Mouse (Mus musculus) limb, embryonic 13.5 days (tissue): ENCODE measurements at regions not wholly inside any gene's neighbourhood (a gene's known extent, or its start where the extent isn't known, plus 50 kb on each side); places are given as distances from the start of the nearest gene placed in this dataset.

Experiments
- ATAC-seq: fragments of 200-750 bp; cut with Nextera tagmentation; 2 replicates; pipeline ENCODE4 v1.8.0; 2017; ENCODE audit warnings: low read depth, moderate number of reproducible peaks, moderate TSS enrichment; ENCODE audit not compliant: low FRiP score
- H3K27ac ChIP-seq: fragments of 300-500 bp; sonication (generic); 2 replicates; pipeline ENCODE4 v1.5.1; 2015; ENCODE audit warnings: inconsistent platforms, mild to moderate bottlenecking, moderate library complexity
- H3K27me3 ChIP-seq: fragments of 300-500 bp; sonication (generic); 2 replicates; pipeline ENCODE4 v1.6.1; 2015; ENCODE audit warnings: mild to moderate bottlenecking, inconsistent platforms
- H3K36me3 ChIP-seq: fragments of 300-500 bp; sonication (generic); 2 replicates; pipeline ENCODE4 v1.6.1; 2015; ENCODE audit warnings: inconsistent platforms, mild to moderate bottlenecking, moderate library complexity
- H3K4me1 ChIP-seq: fragments of 300-500 bp; sonication (generic); 2 replicates; pipeline ENCODE4 v1.6.1; 2015; ENCODE audit warnings: inconsistent platforms
- H3K4me2 ChIP-seq: fragments of 300-500 bp; sonication (generic); replicated peaks from 2 replicates; pipeline ENCODE4 v1.6.1; 2015; ENCODE audit warnings: inconsistent platforms, mild to moderate bottlenecking, moderate library complexity
- H3K4me3 ChIP-seq: fragments of 300-500 bp; sonication (generic); 2 replicates; pipeline ENCODE4 v1.5.1; 2015; ENCODE audit warnings: moderate library complexity, mild to moderate bottlenecking, inconsistent platforms
- H3K9ac ChIP-seq: fragments of 300-500 bp; sonication (generic); 2 replicates; pipeline ENCODE4 v1.6.1; 2015; ENCODE audit warnings: mild to moderate bottlenecking, inconsistent platforms
- H3K9me3 ChIP-seq: fragments of 300-500 bp; sonication (generic); 2 replicates; pipeline ENCODE4 v1.6.1; 2016; ENCODE audit warnings: inconsistent platforms
- WGBS: fragments of 180-500 bp; shearing (Covaris S2); methylation state at CpG from one replicate; pipeline ENCODE4 v1.1.7; 2015; 5-methylcytosine and 5-hydroxymethylcytosine counted together

- WGBS, result 0% methylated on average over 2 of the region's 2 CpGs
- Histone ChIP-seq H3K4me2 (peak overlapping the region; percentile 27; the same call in 1 of the 2 replicates), H3K9ac (no peak overlapping the region), H3K9me3 (peaks cover 12% of the 10 kb centered on the region; the same call in 1 of the 2 replicates), H3K27me3 (no peaks in the 10 kb centered on the region), H3K4me1 (peaks cover 60% of the 10 kb centered on the region), H3K27ac (peak overlapping the region; percentile 88), H3K4me3 (no peak overlapping the region), H3K36me3 (no peaks in the 10 kb centered on the region)
- ATAC-seq, result peak; percentile 70
These were observed 69.5 kb downstream of the Ephb3 start for GRCm38 (mm10) chr16:21274012-21274528.

GRCm38 (mm10) chr16:21277789-21278342 is 73.3 kb downstream of the Ephb3 start:
- no peak overlapping the region for H3K27ac ChIP-seq
- H3K4me1 ChIP-seq, result peaks cover 55% of the 10 kb centered on the region
- H3K4me2 ChIP-seq, result no peak overlapping the region
- ATAC-seq, result no peak
- H3K27me3 ChIP-seq, result no peaks in the 10 kb centered on the region; the same call in 1 of the 2 replicates
- peaks cover 12% of the 10 kb centered on the region; the same call in 1 of the 2 replicates for H3K9me3 ChIP-seq
- 59% methylated on average over 11 of the region's 11 CpGs for WGBS
- no peak overlapping the region for H3K4me3 ChIP-seq
- no peaks in the 10 kb centered on the region for H3K36me3 ChIP-seq
- no peak overlapping the region for H3K9ac ChIP-seq

- H3K36me3 ChIP-seq, result no peaks in the 10 kb centered on the region
- H3K9ac ChIP-seq, result no peak overlapping the region
- H3K27ac ChIP-seq, result no peak overlapping the region
- H3K9me3 ChIP-seq, result peaks cover 12% of the 10 kb centered on the region; the same call in 1 of the 2 replicates
- no peak for ATAC-seq
- H3K4me1 ChIP-seq, result peaks cover 55% of the 10 kb centered on the region
- WGBS, result 95% methylated on average over 7 of the region's 7 CpGs
- H3K27me3 ChIP-seq, result no peaks in the 10 kb centered on the region; the same call in 1 of the 2 replicates
- H3K4me3 ChIP-seq, result no peak overlapping the region
- H3K4me2 ChIP-seq, result no peak overlapping the region
These were observed 73.8 kb downstream of the Ephb3 start for GRCm38 (mm10) chr16:21278387-21278786.

GRCm38 (mm10) chr16:21280200-21280627 is 75.7 kb downstream of the Ephb3 start:
- Histone ChIP-seq H3K4me3 (no peak overlapping the region), H3K27ac (no peak overlapping the region), H3K27me3 (no peaks in the 10 kb centered on the region; the same call in 1 of the 2 replicates), H3K9me3 (peaks cover 12% of the 10 kb centered on the region; the same call in 1 of the 2 replicates), H3K4me2 (no peak overlapping the region), H3K36me3 (no peaks in the 10 kb centered on the region), H3K4me1 (peaks cover 47% of the 10 kb centered on the region), H3K9ac (no peak overlapping the region)
- no peak for ATAC-seq
- WGBS, result 72% methylated on average over 4 of the region's 4 CpGs

GRCm38 (mm10) chr16:21281958-21282730 is 77.6 kb downstream of the Ephb3 start:
- Histone ChIP-seq H3K36me3 (no peaks in the 10 kb centered on the region), H3K4me3 (no peak overlapping the region), H3K4me2 (0 out of 2 replicates have a peak overlapping the region, but pooled peaks have one; percentile 16), H3K9me3 (0 out of 2 replicates have a peak, but pooled peaks cover 4% of the 10 kb centered on the region), H3K9ac (0 out of 2 replicates have a peak overlapping the region, but pooled peaks have one; percentile 25), H3K27ac (no peak overlapping the region), H3K27me3 (no peaks in the 10 kb centered on the region; the same call in 1 of the 2 replicates), H3K4me1 (peaks cover 65% of the 10 kb centered on the region)
- peak; percentile 24; the same call in 1 of the 2 replicates for ATAC-seq
- 6% methylated on average over 15 of the region's 20 CpGs for WGBS

GRCm38 (mm10) chr16:21286099-21286498 is 81.5 kb downstream of the Ephb3 start:
- Histone ChIP-seq H3K36me3 (no peaks in the 10 kb centered on the region), H3K9ac (no peak overlapping the region), H3K4me2 (no peak overlapping the region), H3K27me3 (no peaks in the 10 kb centered on the region), H3K9me3 (peaks cover 7% of the 10 kb centered on the region; the same call in 1 of the 2 replicates), H3K4me1 (peaks cover 69% of the 10 kb centered on the region), H3K4me3 (no peak overlapping the region), H3K27ac (no peak overlapping the region; the same call in 1 of the 2 replicates)
- WGBS, result 23% methylated on average over 4 of the region's 4 CpGs
- no peak; the same call in 1 of the 2 replicates for ATAC-seq

GRCm38 (mm10) chr16:21289528-21289927 is 85.0 kb downstream of the Ephb3 start:
- H3K27ac ChIP-seq, result no peak overlapping the region
- H3K9me3 ChIP-seq, result peaks cover 7% of the 10 kb centered on the region; the same call in 1 of the 2 replicates
- 89% methylated on average over 7 of the region's 7 CpGs for WGBS
- no peak for ATAC-seq
- no peaks in the 10 kb centered on the region for H3K27me3 ChIP-seq
- no peak overlapping the region for H3K4me2 ChIP-seq
- H3K9ac ChIP-seq, result no peak overlapping the region
- H3K4me1 ChIP-seq, result peaks cover 67% of the 10 kb centered on the region
- no peak overlapping the region for H3K4me3 ChIP-seq
- no peaks in the 10 kb centered on the region for H3K36me3 ChIP-seq

- peaks cover 57% of the 10 kb centered on the region for H3K4me1 ChIP-seq
- H3K36me3 ChIP-seq, result no peaks in the 10 kb centered on the region
- H3K4me2 ChIP-seq, result 0 out of 2 replicates have a peak overlapping the region, but pooled peaks have one; percentile 9
- peaks cover 7% of the 10 kb centered on the region; the same call in 1 of the 2 replicates for H3K9me3 ChIP-seq
- ATAC-seq, result no peak; the same call in 1 of the 2 replicates
- peak overlapping the region; percentile 45; the same call in 1 of the 2 replicates for H3K27ac ChIP-seq
- H3K4me3 ChIP-seq, result no peak overlapping the region
- H3K9ac ChIP-seq, result peak overlapping the region; percentile 43; the same call in 1 of the 2 replicates
- WGBS, result 19% methylated on average over 11 of the region's 11 CpGs
- no peaks in the 10 kb centered on the region; the same call in 1 of the 2 replicates for H3K27me3 ChIP-seq
These were observed 88.5 kb downstream of the Ephb3 start for GRCm38 (mm10) chr16:21293010-21293409.

- peak; percentile 60 for ATAC-seq
- Histone ChIP-seq H3K9ac (no peak overlapping the region), H3K27ac (peak overlapping the region; percentile 16; the same call in 1 of the 2 replicates), H3K36me3 (no peaks in the 10 kb centered on the region), H3K4me3 (no peak overlapping the region), H3K9me3 (peaks cover 7% of the 10 kb centered on the region; the same call in 1 of the 2 replicates), H3K4me2 (no peak overlapping the region), H3K4me1 (peaks cover 57% of the 10 kb centered on the region), H3K27me3 (no peaks in the 10 kb centered on the region; the same call in 1 of the 2 replicates)
- 21% methylated on average over 3 of the region's 3 CpGs for WGBS
These were observed 89.0 kb downstream of the Ephb3 start for GRCm38 (mm10) chr16:21293569-21293968.

- no peaks in the 10 kb centered on the region for H3K9me3 ChIP-seq
- no peaks in the 10 kb centered on the region; the same call in 1 of the 2 replicates for H3K27me3 ChIP-seq
- H3K9ac ChIP-seq, result no peak overlapping the region
- H3K27ac ChIP-seq, result no peak overlapping the region; the same call in 1 of the 2 replicates
- peaks cover 55% of the 10 kb centered on the region for H3K4me1 ChIP-seq
- H3K4me2 ChIP-seq, result peak overlapping the region; percentile 14; the same call in 1 of the 2 replicates
- no peaks in the 10 kb centered on the region for H3K36me3 ChIP-seq
- ATAC-seq, result peak; percentile 18; the same call in 1 of the 2 replicates
- H3K4me3 ChIP-seq, result no peak overlapping the region
- WGBS, result 25% methylated on average over 9 of the region's 9 CpGs
These were observed 90.3 kb downstream of the Ephb3 start for GRCm38 (mm10) chr16:21294677-21295411.
